Mouse (Mus musculus) colon, adult 2 months (tissue): ENCODE data around the gene Vmn2r121. TPM values are rescaled to one million over a fixed set of nuclear protein-coding genes. Genes with fewer than 3 reads are reported as not detected.

Experiments
- polyA plus RNA-seq: library from polyadenylated mRNA; depleted of rRNA; stranded (reverse); fragments of >200 nt; gene quantifications from 2 replicates; pipeline ENCODE4 v1.2.3, GENCODE M21; 2012; rRNA removed

The Vmn2r121 gene
- not detected in 2 replicates for polyA plus RNA-seq

DNA sequence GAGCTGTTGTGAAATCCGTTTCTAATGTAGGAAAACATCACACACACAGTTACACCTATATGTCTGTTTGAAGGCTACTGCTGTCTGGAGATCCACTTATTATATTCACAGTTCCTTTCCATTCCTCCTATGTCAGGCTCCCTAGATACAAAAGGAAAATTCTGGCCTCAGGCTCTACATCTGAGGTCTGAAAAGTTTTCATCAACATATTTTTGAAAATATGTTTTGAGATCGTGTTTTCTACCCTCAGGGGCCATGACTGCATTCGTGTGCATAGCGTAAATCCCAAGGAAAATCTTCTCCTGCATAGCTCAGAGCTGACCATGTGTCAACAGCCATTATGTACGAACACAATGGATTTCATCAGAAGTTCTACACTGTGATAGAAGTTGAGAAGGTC lies at the start of gene Vmn2r121:
TSS of gene Vmn2r121 (minus strand) at position 101 of the 400 bp plus-strand sequence.

